12 mouse cellular contexts compared by ENCODE assay signal in genomic region chr6:131316155-131317101, GRCm38 (mm10). TPM values are rescaled to one million over a fixed set of nuclear protein-coding genes. Genes with fewer than 3 reads are reported as not detected.
DNase-seq lines count a peak whose midpoint lies in the region; ATAC-seq lines count a peak whose summit lies in the region.
"Had no signal": no experiment of that assay in that cellular context is flagged by ENCODE, and none has a peak within 500 bp of the region (broad histone marks: within the 10 kb centered on the region; RNA-seq: fewer than 3 reads in every experiment).

No protein-coding gene starts in this region.

- H3K27me3 ChIP-seq in intestine, embryonic 15.5 days (replicated peaks) = no peaks in the 10 kb centered on the region
- H3K27me3 ChIP-seq: embryonic facial prominence, embryonic 13.5 days; hindbrain, embryonic 15.5 days had no signal

- H3K4me1 ChIP-seq in intestine, embryonic 15.5 days (replicated peaks) = no peaks in the 10 kb centered on the region
- H3K4me1 ChIP-seq: embryonic facial prominence, embryonic 13.5 days; hindbrain, embryonic 15.5 days had no signal

- H3K27ac ChIP-seq in intestine, embryonic 15.5 days = no peak overlapping the region
- H3K27ac ChIP-seq: embryonic facial prominence, embryonic 13.5 days; hindbrain, embryonic 15.5 days had no signal

- 66% methylated on average over 7 of the region's 7 CpGs for WGBS in intestine, embryonic 15.5 days

- intact Hi-C loops in heart, postnatal 36 days (cut with DNase I) = no loop called here

- H3K4me2 ChIP-seq in intestine, embryonic 15.5 days (replicated peaks) = no peak overlapping the region
- H3K4me2 ChIP-seq: embryonic facial prominence, embryonic 13.5 days; hindbrain, embryonic 15.5 days had no signal

- no peak overlapping the region for H3K4me3 ChIP-seq in intestine, embryonic 15.5 days (replicated peaks)
- H3K4me3 ChIP-seq: embryonic facial prominence, embryonic 13.5 days; hindbrain, embryonic 15.5 days had no signal

- ATAC-seq in intestine, embryonic 15.5 days = peak; percentile 98

- DNase-seq in urinary bladder, postnatal 36 days (ENCODE audit: low spot score in 2 of 2) = peak; percentile 26 to 44
- DNase-seq in urinary bladder, postnatal 4 days (ENCODE audit: low spot score in 2 of 2) = no peak
- DNase-seq in lung, postnatal 10 days = peak; percentile 6
- DNase-seq in cerebellum, postnatal 14 days = no peak
- no peak for DNase-seq in natural killer cell, adult 2 months (ENCODE audit: low spot score in 2 of 2)
- DNase-seq in heart, postnatal 36 days = no peak
- DNase-seq: adrenal gland, postnatal 36 days; cerebellum, adult 8-10 months had no signal

- H3K9me3 ChIP-seq in intestine, embryonic 15.5 days = no peaks in the 10 kb centered on the region
- H3K9me3 ChIP-seq: embryonic facial prominence, embryonic 13.5 days; hindbrain, embryonic 15.5 days had no signal

- no peak overlapping the region for H3K9ac ChIP-seq in intestine, embryonic 15.5 days
- H3K9ac ChIP-seq: embryonic facial prominence, embryonic 13.5 days; hindbrain, embryonic 15.5 days had no signal

- H3K36me3 ChIP-seq in intestine, embryonic 15.5 days = no peaks in the 10 kb centered on the region
- H3K36me3 ChIP-seq: embryonic facial prominence, embryonic 13.5 days; hindbrain, embryonic 15.5 days had no signal

RNA-seq across cellular contexts. Expression of gene Magohb, which starts 23.4 kb away (rescaled TPM):
- 53.8 and 68.5 TPM in 2 replicates for polyA plus RNA-seq in intestine, embryonic 15.5 days (2015; fragmentation: Nextera tagmentation; extraction: Ambion mirVana)
- 1 to 10 TPM; 6.4 to 7.1 TPM for total RNA-seq in heart, postnatal 36 days (2021)

RNA-seq across cellular contexts. Expression of gene Styk1, which starts 37.0 kb away (rescaled TPM):
- 11.3 and 13.8 TPM in 2 replicates for polyA plus RNA-seq in intestine, embryonic 15.5 days (2015; fragmentation: Nextera tagmentation; extraction: Ambion mirVana)
- under 1 TPM; 0.22 to 0.30 TPM for total RNA-seq in heart, postnatal 36 days (2021)
- total RNA-seq: liver, adult 2 months had no signal
- polyA plus RNA-seq: liver, adult 2 months had no signal

Comparison
In these comparisons a context has a peak if more than half of its experiments do, and no peak if none do; other contexts are left out.
1. DNase-seq: peak in urinary bladder, postnatal 36 days (2 of 2) and lung, postnatal 10 days (single experiment); none in urinary bladder, postnatal 4 days (0 of 2), cerebellum, postnatal 14 days (0 of 2), natural killer cell, adult 2 months (0 of 2) and heart, postnatal 36 days (0 of 2).